Mouse (Mus musculus) embryonic fibroblast, embryonic 13.5 days (primary cell): ENCODE measurements around the gene Map4k4.

ENCODE experiments used
- CTCF ChIP-seq: IDR thresholded peaks from 2 replicates; pipeline ENCODE4 v1.5.1; 2011; ENCODE audit warnings: mild to moderate bottlenecking, control low read depth, low read length, moderate library complexity, borderline replicate concordance; ENCODE audit not compliant: insufficient read depth
- POLR2A ChIP-seq: IDR thresholded peaks from 2 replicates; pipeline ENCODE4 v1.6.1; 2011; ENCODE audit warnings: low read depth, mild to moderate bottlenecking, control low read depth, low read length, moderate library complexity

GRCm38 (mm10) chr1:39857448-39857820, 43.3 kb upstream of the Map4k4 start:
- TF ChIP-seq CTCF (no peak), POLR2A (no peak)
